Mouse (Mus musculus) embryo, embryonic 11 days (tissue): ENCODE measurements around the gene Mcemp1.

Experiments used
- DNase-seq: peaks from one replicate; pipeline ENCODE4 v3.0.0-alpha.2; 2015

Gene Mcemp1

DNA sequence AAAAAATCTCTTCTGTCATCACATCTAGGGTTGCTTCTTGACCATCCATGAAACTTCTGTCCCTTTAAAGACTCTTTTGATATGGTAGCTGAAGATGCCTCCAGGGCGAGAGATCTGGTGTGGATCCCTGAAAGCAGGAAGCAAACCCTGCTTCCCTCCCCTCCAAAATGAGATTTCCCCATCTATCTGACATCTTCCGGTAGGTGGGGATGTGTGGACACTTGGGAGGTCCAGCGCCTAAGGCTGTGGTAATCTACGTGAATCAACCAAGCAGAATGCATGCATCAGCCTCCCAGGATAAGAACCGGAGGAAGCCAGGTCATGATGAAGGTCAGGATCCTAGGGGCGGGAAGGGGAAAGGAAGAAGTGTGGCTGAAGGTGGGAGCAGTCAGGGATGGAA, at the start of gene Mcemp1:
Mcemp1 (plus strand) TSS at position 248 of the 400 bp plus-strand sequence.
- DNase-seq: no peak

DNA sequence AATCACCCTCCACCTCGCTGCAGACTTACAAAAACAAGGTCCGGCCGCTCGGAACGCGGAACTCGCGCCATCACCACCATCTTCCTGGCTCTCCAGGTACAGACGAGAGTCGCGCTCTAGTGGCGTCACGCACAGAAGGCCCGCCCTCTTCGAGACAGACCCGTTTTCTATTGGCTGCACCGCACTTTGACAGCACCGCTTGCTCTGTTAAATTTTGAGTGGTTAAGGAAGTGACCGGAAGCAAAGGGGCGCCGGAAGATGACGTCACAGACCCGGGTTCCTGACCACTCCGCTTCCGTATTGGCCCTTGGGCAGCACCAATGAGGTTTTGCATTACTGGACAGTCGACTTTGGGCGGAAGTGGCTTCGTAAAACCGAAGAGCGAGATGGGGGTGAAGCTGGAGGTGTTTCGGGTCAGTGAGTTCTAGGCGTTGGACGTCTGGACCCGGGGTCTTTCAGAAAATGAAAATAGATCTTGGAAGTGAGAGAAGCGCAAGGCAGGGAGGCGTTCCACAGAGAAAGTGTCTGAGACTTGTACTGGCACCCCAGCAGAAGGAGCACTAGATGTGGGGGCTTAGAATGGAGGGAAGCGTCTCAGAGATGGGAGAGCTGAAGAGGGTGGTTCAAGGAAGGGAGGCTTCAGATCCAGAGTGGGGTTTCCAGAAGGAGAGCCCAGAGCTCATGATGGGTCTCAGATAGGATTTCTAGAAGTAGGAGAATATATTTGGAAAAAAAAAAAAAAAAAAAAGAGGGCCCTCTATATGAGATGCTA, 44.2 kb upstream of the Mcemp1 start, which contains the start of the genes Xab2 and Pet100:
Xab2 (minus strand) TSS at position 118 of the 772 bp plus-strand sequence.
Pet100 (plus strand) TSS at position 350 of the 772 bp plus-strand sequence.
- DNase-seq: peak; percentile 98

DNA sequence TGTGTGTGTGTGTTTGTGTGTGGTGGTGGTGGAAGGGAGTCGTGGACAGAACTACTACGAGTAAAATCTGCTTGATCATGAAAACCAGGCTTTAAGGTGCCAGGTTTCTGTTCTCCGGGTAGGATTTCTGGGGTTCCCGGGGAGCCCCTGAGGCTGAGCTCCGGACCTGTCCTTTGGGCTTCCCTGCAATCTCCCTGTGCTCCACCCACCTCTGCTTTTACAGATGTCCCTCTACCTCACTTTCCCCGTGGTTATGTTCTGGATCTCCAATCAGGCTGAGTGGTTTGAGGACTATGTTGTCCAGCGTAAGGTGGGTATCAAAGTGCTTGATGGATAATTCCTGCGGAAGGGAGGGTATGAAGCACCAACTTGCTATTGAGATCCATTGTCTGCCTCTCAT, 43.4 kb upstream of the Mcemp1 start:
- no peak for DNase-seq

DNA sequence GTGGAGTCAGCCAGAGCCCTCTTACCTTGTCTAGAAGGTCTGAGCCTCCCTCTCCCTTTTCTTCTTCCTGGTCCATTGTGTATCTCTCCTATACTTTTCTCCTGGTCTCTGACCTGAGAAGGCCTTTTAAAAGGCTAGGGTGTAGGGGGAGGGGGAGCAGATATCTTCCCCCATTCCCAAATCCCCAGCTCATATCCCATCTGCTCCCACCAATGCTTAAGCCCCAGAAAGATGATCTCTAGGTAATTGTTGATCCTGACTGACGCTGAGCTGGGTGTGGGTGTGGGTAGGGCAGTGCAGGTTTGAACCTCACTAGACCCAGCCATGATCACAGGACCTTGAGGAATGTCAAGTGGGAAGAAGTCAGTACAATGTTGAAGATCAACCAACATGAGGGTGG, 40.1 kb upstream of the Mcemp1 start, which contains the start of gene Pcp2:
Pcp2 (minus strand) TSS at position 101 of the 400 bp plus-strand sequence.
- no peak for DNase-seq

DNA sequence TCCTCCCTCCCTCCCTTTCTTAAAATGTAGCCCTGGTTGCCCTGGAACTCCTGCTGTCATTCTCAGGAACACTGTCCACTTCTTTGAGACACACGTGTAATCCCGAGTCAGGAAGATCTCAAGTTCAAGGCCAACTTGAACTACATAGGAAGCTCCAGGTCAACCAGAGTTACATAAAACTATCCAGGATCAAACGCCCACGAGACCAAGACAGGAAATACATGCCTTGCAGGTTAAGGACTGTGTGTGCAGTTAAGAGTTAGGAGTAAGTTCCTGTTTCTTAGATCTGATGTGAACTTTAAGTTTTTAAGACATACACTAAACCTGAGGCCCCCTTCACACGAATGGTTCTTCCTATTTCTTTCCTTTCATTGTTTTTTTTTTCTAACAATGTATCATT, 38.6 kb upstream of the Mcemp1 start:
- DNase-seq: no peak

DNA sequence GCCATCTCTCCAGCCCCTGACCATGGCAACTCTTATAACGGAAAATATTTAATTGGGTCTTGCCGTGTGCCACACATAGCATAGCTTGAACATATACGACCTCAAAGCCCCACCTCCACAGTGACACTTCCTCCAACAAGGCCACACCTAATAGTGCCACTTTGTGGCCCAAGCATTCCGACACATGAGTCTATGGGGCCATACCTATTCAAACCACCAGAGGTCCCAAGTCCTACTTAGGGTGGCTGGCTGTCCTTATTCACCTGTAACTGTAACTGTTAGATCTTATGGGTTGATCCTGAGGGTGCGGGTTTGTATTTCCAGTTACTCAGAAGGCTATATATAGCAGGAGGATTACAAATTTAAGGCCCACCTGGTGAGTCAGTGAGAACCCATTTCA, 37.5 kb upstream of the Mcemp1 start:
- DNase-seq: peak; percentile 42

DNA sequence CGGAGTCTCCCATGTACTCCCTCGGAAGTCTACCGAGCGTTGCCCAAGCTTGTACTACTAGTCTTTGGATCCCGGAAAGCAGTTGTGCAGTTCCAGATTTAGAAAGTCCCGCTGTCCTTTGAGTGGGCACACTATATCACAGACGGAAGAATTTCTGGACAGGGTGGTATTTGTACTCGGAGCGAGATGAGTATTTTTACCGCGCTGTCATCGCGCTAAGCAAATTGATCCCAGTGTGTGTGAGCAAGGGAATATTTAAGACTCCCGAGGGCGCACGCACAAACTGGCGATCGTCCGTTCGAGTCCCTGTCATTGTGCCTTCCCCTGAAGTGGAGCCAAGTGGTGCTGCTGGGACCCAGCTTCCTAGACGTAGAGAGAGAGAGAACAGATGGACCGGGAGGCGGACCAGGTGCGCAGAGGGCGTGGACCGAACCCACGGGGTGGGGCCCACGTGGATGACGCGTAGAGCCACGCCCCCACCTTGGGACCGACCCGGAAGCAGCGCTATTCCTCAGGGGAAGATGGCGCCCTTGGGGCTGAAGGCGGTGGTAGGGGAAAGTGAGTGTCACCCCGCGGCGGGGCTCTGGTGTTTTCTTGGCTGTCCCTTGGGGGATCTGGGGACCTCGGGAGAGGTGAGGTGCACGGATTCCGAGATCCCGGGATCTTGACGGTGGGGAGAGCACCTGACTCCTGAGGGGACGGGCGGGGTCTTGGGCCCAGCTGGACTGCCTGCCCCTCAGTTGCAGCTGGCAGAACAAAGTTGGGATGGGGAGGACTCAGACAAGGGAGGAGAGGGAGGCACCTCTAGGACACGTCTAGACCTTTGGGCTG, 34.7 kb upstream of the Mcemp1 start, which contains the start of gene Stxbp2:
Stxbp2 (plus strand) TSS at position 309 of the 831 bp plus-strand sequence.
- DNase-seq: peak; percentile 79

DNA sequence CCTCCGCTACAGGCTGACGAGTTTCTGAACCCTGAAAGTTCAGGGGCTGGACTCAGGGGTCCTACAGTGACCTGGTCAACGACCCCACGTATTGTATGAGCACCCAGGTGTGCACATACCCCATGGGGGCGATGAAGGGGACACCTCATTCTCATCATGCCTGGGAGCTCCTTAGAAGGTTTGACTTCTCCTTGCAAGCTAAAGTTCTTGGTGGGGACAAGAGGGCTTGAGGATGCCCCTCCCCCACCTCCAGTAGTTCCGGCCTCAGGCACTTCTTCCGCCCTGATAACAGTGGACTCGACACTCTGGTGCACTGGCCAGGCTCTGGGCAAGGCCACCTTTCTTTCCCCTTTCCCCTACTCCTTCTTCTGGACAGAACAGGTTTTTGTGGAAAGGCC, 34.1 kb upstream of the Mcemp1 start:
- peak; percentile 17 for DNase-seq

DNA sequence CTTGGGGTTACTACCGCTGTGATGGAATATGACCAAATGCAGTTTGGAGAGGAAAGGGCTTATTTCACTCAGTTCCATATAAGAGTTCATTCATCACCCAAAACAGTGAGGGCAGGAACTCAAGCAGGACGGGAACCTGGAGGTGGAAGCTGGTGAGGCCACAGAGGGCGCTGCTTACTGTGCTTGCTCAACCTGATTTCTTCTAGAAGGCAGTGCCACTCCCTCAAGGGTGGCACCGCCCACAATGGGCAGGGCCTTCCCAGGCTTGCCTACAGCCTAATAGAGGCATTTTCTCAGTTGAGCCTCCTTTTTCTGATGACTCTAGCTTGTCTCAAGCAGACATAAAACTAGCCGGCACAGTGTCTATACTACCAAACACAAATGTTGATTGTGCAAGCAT, 19.8 kb upstream of the Mcemp1 start:
- DNase-seq: peak; percentile 11

DNA sequence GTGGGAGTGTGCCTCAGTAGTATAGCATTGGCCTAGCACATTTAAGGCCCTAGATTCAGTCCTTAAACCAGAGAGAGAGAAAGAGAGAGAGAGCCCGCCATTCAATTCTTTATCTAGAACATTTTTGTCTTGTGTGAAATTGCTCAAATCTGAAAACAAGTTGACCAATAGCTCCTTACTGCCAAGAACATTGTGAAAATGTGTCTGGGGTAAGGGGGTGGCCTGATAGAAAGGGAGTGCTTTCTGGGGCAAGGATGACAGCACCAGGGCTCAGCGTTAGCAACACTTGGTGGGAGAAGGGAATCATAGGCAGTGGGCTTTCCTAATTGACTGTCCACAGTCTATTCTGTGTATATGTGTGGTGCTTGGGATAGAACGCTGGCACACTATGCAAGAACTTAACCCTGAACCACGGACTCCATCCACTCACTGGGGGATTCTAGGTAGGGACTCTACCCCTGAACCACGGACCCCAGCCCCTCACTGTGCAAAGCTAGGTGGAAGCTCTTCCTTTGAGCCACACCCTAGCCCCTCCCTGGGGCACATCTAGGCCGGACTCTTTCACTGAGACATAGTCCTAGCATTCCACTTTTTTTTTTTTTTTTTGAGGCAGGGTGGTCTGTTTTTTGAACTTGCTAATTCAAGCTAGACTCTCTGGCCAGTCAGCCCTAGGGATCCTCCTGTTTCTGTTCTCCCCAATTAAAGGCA, 18.6 kb upstream of the Mcemp1 start:
- no peak for DNase-seq

DNA sequence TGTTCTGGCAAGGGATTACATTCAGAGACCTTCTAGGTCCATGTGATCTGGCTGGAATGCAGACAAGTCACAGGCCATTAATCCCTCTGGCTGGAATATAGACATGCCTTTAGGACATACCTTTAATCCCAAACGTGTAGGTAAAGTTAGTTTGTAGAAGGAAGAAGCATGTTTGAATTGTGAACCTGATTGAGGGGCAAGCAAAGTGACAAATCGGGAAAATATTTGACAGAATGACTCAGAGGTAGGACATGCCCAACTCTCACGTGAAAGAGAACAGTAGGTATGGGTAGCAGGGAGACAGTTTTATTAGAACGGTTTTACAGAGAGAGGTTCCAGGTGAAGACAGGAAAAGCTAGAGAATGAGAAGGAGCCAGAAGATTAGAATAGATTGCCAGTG, 18.0 kb upstream of the Mcemp1 start:
- no peak for DNase-seq

DNA sequence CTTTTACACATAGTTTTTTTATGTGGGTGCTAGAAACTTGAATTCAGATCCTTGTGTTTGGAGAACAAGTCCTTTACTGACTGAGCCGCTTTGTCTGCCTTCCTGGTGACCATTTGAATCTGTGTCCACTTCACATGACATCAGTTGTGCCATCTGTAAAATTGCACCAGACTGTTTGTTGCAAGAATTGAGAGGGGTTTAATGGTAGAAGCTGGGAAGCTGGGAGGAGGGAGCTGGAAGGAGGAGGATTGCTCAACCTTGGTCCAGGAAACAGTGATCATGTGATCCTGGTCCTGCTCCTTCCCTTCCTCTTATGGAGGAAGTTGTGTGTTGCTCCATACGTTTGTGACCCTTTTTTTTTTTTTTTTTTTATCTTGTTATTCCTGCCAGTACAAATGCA, 17.3 kb upstream of the Mcemp1 start:
- DNase-seq: no peak

DNA sequence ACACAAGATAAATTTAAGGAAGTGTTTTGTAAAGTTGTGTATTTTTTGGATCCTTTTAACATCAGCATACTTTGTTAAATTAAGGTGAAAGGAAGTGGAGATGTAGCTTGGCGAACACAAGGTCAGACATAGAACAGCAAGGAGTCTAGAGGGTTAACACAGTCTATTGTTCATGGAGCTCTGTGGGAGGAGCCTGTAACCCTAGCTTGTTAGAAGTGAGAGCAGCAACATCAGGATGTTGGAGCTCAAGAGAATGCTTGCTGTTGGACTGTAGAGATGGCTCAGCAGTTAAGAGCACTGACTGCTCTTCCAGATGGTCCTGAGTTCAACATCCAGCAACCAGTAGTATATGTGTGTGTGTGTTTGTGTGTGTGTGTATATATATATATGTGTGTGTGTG, 16.6 kb upstream of the Mcemp1 start:
- DNase-seq: peak; percentile 49

DNA sequence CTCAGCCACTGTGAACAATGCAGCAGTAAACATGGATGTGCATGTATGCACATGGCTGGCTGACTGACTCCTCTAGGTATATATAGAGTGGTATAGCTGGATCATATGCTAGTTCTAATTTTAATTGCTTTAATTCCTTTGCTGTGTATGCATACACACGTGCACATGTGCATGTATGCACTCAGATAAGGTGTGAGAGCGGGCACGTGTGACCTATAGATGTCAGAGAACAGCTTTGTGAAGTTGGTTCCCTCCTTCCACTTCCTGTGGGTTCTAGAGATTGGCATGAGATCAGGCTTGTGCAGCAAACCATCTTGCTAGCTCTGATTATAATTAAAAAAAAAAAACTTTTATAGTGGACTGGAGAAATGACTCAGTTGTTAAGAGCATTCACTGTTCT, 12.7 kb upstream of the Mcemp1 start:
- no peak for DNase-seq

DNA sequence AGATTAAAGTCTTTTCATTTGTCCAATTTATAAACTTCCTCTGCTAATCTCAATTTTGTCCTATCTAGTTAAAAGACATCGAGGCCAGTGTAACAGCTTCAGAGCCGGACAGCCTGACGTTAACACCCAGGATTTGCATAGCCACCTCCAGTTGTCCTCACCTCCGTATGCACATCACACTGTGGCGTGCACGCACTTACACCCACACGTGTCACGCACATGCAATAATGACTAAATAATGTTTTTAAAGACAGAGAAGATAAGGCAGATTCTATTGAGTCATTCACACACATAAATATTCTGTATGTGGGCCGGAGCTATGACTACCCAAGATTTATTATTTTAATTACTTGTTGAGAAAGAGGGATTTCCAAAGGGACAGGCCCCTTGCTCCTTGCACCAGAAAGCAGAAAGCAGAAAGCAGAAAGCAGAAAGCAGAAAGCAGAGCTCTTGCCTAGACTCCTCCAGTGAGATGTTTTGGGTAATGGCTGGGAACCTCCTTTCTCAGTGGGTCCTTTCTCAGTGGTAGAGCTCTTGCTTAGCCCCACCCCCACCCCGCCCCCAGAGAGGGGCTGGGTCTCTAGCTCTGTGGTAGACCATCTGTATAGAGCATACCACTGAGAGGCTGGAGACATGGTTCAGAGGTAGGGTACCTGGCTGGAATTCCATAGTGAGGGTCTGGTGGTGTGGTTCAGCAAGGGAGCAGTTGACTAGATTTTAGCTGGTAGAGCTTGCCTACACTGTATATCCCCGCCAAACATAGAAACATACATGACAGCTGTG, 10.6 kb upstream of the Mcemp1 start:
- DNase-seq: no peak

DNA sequence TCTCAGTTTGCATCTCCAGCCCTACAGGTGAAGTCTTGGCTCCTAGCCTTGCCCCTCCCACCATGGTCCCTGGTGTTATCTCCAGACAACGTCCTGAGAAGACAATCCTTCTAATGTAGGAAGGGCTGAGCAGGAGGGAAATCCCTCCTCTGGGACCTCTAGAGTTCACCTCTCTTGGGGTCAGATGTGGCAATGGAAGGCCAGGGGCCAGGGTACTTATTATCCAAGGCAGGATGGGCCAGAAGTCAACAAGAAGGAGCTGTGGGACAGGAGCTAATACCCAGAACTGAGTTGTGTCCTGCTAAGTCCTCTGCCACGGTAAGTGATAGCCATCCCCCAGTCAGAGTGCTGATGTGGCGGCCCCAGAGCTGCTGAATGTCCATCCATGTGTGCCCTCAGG, 10.0 kb upstream of the Mcemp1 start, which contains the start of gene Retn:
Retn (plus strand) TSS at position 245 of the 400 bp plus-strand sequence.
- DNase-seq: no peak

DNA sequence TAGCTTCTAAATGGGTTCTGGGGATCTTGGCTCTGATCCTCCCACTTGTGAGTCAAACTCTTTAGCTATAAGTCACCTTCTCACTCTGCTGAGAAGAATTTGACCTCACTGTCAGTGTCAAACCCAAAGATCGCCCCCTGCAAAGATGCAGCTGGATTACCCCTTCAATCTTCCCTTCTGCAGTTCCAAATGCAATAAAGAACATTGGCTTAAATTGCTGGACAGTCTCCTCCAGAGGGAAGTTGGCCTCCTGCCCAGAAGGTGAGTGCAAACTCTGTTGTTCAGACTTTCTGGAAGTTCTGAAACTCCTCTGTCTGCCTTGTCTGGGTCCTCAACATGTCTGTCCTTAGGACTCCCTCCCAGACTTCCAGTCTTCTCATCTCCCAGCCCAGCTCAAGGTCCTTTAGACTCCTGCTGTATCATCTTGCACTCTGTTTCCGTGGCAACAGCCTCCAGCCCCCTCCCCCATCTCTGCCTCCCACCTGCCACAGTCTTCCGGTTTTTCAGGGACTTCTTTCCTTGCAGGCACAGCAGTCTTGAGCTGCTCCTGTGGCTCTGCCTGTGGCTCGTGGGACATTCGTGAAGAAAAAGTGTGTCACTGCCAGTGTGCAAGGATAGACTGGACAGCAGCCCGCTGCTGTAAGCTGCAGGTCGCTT, 8.7 kb upstream of the Mcemp1 start:
- DNase-seq: peak; percentile 42

DNA sequence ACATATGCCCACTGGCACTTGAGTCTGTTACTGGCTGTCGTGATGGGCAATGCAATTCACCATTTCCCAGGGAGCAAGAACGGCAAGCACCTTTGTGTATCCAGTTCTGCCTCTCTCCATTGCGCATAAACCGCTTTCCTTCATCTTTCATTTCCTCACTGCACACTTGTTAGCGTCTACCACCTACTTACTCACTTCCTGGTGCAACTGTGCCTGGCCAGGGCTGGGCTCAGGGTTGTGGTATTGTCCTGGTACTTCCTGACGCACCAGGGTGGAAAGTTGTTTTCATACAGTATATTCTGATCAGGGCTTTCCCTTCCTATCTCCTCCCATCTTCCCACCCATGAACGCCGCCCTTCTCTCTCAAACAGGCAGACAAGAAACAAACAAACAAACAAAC, 4.7 kb upstream of the Mcemp1 start:
- DNase-seq: no peak

DNA sequence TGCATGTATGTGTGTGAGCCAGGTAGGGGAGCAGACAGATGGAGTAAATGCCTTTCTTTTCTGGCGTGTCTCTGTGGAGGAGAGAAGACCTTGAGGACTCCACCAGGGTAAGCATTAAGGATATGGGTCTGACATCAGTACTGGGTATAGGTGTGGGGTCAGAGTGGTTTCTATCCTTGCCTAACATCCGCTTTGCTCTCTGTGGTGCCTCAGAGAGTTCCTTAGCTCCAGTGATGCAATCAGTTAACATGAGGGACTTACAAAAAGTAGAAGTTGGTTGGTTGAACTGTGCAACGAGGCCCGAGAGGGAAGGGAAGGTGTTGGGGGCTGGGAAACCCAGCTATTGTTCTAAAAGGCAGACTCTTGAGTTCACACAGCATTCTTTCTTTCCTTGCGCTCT, 1.1 kb upstream of the Mcemp1 start:
- DNase-seq: no peak

DNA sequence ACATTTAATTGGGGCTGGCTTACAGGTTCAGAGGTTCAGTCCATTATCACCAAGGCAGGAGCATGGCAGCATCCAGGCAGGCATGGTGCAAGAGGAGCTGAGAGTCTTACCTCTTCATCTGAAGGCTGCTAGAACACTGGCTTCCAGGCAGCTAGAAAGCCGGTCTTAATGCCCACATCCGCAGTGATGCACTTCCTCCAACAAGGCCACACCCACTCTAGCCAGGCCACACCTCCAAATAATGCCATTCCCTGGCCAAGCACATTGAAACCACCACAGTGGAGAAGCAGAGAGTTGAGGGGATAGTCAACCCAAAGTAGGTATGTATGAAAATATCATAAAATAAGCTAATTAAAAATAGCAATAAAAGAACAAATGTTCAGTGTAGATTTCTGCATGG, 4.8 kb downstream of the Mcemp1 start:
- DNase-seq: no peak

DNA sequence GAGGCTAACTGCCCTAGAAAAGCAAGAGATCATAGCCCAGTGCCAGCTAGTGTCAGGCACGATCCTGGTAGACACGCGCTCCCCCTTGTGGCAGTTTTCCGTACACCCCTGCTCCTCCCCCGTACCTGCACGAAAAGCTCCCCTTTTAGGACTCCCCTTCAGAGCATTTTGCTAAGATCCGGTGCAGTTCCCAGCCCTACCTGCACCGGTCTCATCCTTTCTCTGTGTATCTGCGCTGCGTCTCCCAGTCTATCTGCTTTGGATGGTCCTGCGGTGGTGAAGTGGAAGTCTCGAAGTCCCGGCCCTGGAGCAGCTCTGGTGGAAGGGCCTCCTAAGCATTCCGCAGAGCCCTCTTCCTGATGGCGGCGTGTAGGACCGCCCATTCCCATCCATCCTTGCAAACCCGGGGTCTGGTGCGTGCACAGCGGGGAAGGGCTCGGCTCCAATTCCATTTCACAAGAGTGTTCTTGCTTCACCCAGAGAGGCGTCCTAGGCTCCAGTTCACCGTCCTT, 6.5 kb downstream of the Mcemp1 start, which contains the start of gene Fcor:
Fcor (minus strand) TSS at position 383 of the 512 bp plus-strand sequence.
- peak; percentile 88 for DNase-seq
